ENCODE assay signal across 8 mouse cellular contexts in the genomic region with DNA sequence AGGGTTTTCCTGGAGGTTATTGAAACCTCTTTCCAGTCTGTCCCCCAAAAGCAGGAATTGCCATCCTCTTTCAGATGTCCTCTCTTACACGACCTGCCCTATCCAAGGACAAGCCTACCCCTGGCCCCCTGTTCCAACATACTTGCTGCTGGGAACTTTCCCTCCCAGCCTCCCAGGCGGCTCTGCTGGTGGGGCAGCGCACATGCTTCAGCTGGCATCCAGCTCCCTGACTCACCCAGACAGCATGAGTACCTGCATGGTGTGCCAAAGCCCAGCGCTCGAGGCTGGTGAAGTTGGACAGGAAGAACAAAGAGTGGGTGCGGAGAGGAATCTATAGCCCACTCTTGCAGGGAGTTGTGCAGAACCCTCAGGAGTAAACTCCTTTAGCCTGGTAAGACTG. TPM values are rescaled to one million over a fixed set of nuclear protein-coding genes. Genes with fewer than 3 reads are reported as not detected.
A peak's percentile ranks its signal among the peaks of the same experiment; 100 is the strongest.
DNase-seq lines count a peak whose midpoint lies in the region; ATAC-seq and TF ChIP-seq lines count a peak whose summit lies in the region.

No protein-coding gene starts in this region.

- no peaks in the 10 kb centered on the region for H3K9me3 ChIP-seq in forebrain, embryonic 12.5 days
- H3K9me3 ChIP-seq in hindbrain, embryonic 11.5 days (ENCODE audit: control insufficient read depth, low read length): no peaks in the 10 kb centered on the region
- no peaks in the 10 kb centered on the region for H3K9me3 ChIP-seq in midbrain, embryonic 14.5 days (ENCODE audit: control insufficient read depth, low read length)

- WGBS in forebrain, embryonic 12.5 days: 70% methylated on average over 6 of the region's 6 CpGs
- 72% methylated on average over 6 of the region's 6 CpGs for WGBS in hindbrain, embryonic 11.5 days
- 73% methylated on average over 6 of the region's 6 CpGs for WGBS in midbrain, embryonic 14.5 days

- intact Hi-C loops in gastrocnemius, adult 2 months (cut with DNase I): no loop called here
- intact Hi-C loops in left cerebral cortex, postnatal 36 days (cut with DNase I): no loop called here

- peak overlapping the region; percentile 75 for H3K4me2 ChIP-seq in forebrain, embryonic 12.5 days
- H3K4me2 ChIP-seq in hindbrain, embryonic 11.5 days (replicated peaks; ENCODE audit: low read depth, low read length): peak overlapping the region; percentile 86
- peak overlapping the region; percentile 68 for H3K4me2 ChIP-seq in midbrain, embryonic 14.5 days (ENCODE audit: low read length)

- ATAC-seq in forebrain, embryonic 12.5 days (ENCODE audit: low FRiP score): no peak
- no peak for ATAC-seq in hindbrain, embryonic 11.5 days (ENCODE audit: low FRiP score)
- no peak for ATAC-seq in midbrain, embryonic 14.5 days (ENCODE audit: low FRiP score, low TSS enrichment)

- no peak for TF ChIP-seq CTCF in gastrocnemius, adult 2 months (IDR thresholded peaks at IDR 0.05)

- H3K4me3 ChIP-seq in gastrocnemius, adult 2 months: peak overlapping the region; percentile 88
- peak overlapping the region; percentile 50 for H3K4me3 ChIP-seq in forebrain, embryonic 12.5 days (replicated peaks)
- H3K4me3 ChIP-seq in hindbrain, embryonic 11.5 days (ENCODE audit: low read depth, low read length): no peak overlapping the region
- peak overlapping the region; percentile 39 for H3K4me3 ChIP-seq in midbrain, embryonic 14.5 days (replicated peaks; ENCODE audit: low read depth, low read length)

- H3K36me3 ChIP-seq in forebrain, embryonic 12.5 days (replicated peaks): no peaks in the 10 kb centered on the region; the same call in 1 of the 2 replicates
- H3K36me3 ChIP-seq in hindbrain, embryonic 11.5 days (ENCODE audit: control insufficient read depth, insufficient read depth, low read length): no peaks in the 10 kb centered on the region
- H3K36me3 ChIP-seq in midbrain, embryonic 14.5 days (ENCODE audit: control insufficient read depth, insufficient read depth, low read length): 0 out of 2 replicates have a peak, but pooled peaks cover 4% of the 10 kb centered on the region

- peak overlapping the region; percentile 67; the same call in 1 of the 2 replicates for H3K9ac ChIP-seq in forebrain, embryonic 12.5 days
- peak overlapping the region; percentile 90 for H3K9ac ChIP-seq in hindbrain, embryonic 11.5 days (ENCODE audit: low read depth, low read length)
- peak overlapping the region; percentile 53; the same call in 1 of the 2 replicates for H3K9ac ChIP-seq in midbrain, embryonic 14.5 days (replicated peaks; ENCODE audit: low read length)

- peaks cover 23% of the 10 kb centered on the region; the same call in 1 of the 2 replicates for H3K27me3 ChIP-seq in forebrain, embryonic 12.5 days
- H3K27me3 ChIP-seq in hindbrain, embryonic 11.5 days (ENCODE audit: control insufficient read depth, insufficient read depth, low read length): no peaks in the 10 kb centered on the region
- H3K27me3 ChIP-seq in midbrain, embryonic 14.5 days (ENCODE audit: control insufficient read depth, insufficient read depth, low read length): no peaks in the 10 kb centered on the region

- peak; percentile 73 for DNase-seq in gastrocnemius, adult 2 months
- no peak for DNase-seq in gastrocnemius, adult 8-10 months (ENCODE audit: low spot score in 2 of 2)
- DNase-seq in adrenal gland, adult 2 months: peak; percentile 79
- DNase-seq in hindbrain, embryonic 11.5 days (ENCODE audit: low spot score): no peak
- DNase-seq in left cerebral cortex, postnatal 36 days (ENCODE audit: low spot score in 2 of 2): peak; percentile 67 to 81
- DNase-seq in midbrain, embryonic 14.5 days: no peak
- DNase-seq in natural killer cell, adult 2 months (ENCODE audit: low spot score in 2 of 2): no peak

- peaks cover 44% of the 10 kb centered on the region for H3K4me1 ChIP-seq in forebrain, embryonic 12.5 days
- 0 out of 2 replicates have a peak, but pooled peaks cover 6% of the 10 kb centered on the region for H3K4me1 ChIP-seq in hindbrain, embryonic 11.5 days (replicated peaks; ENCODE audit: control insufficient read depth, insufficient read depth, low read length)
- peaks cover 17% of the 10 kb centered on the region for H3K4me1 ChIP-seq in midbrain, embryonic 14.5 days (ENCODE audit: control insufficient read depth, insufficient read depth, low read length)

- peak overlapping the region; percentile 90 for H3K27ac ChIP-seq in gastrocnemius, adult 2 months
- peak overlapping the region; percentile 54; the same call in 1 of the 2 replicates for H3K27ac ChIP-seq in forebrain, embryonic 12.5 days
- H3K27ac ChIP-seq in hindbrain, embryonic 11.5 days (ENCODE audit: low read depth, low read length): no peak overlapping the region
- H3K27ac ChIP-seq in midbrain, embryonic 14.5 days (replicated peaks; ENCODE audit: low read depth, low read length): no peak overlapping the region

RNA-seq across cellular contexts. Expression of a gene that starts 0.5 kb away (rescaled TPM):
- total RNA-seq in gastrocnemius, adult 2 months (2021): 1 to 10 TPM; 8.9 to 9.7 TPM
- 1 to 10 TPM; 6.3 to 9.0 (median 7.7) TPM for total RNA-seq in gastrocnemius, adult 8-10 months (2022)
- total RNA-seq in adrenal gland, adult 2 months (2021): 10 to 100 TPM; 49.9 to 54.7 TPM
- 153 TPM in 2 replicates for polyA plus RNA-seq in adrenal gland, adult 2 months (2012; rRNA removed)
- polyA plus RNA-seq in forebrain, embryonic 12.5 days (2016; fragmentation: Nextera tagmentation; extraction: Ambion mirVana): 28.6 and 29.7 TPM in 2 replicates
- 35.9 and 37.5 TPM in 2 replicates for polyA plus RNA-seq in hindbrain, embryonic 11.5 days (2014; fragmentation: Nextera tagmentation; extraction: Ambion mirVana)
- total RNA-seq in left cerebral cortex, postnatal 36 days (2021): 10 to 100 TPM; 34.5 to 39.1 TPM
- polyA plus RNA-seq in midbrain, embryonic 14.5 days (2014; fragmentation: Nextera tagmentation; extraction: Ambion mirVana): 35.3 and 38.1 TPM in 2 replicates

RNA-seq across cellular contexts. Expression of a gene that starts 10.1 kb away (rescaled TPM):
- 10 to 100 TPM in 1 of 2 experiments, 1 to 10 TPM in 1; 7.9 to 13.1 TPM for total RNA-seq in gastrocnemius, adult 2 months (2021)
- total RNA-seq in gastrocnemius, adult 8-10 months (2022): 10 to 100 TPM in 1 of 4 experiments, 1 to 10 TPM in 3; 8.7 to 10.8 (median 8.8) TPM
- total RNA-seq in adrenal gland, adult 2 months (2021): 10 to 100 TPM in 1 of 2 experiments, 1 to 10 TPM in 1; 8.0 to 16.6 TPM
- 17.5 and 24.0 TPM in 2 replicates for polyA plus RNA-seq in adrenal gland, adult 2 months (2012; rRNA removed)
- polyA plus RNA-seq in forebrain, embryonic 12.5 days (2016; fragmentation: Nextera tagmentation; extraction: Ambion mirVana): 9.7 and 12.6 TPM in 2 replicates
- 14.0 and 16.4 TPM in 2 replicates for polyA plus RNA-seq in hindbrain, embryonic 11.5 days (2014; fragmentation: Nextera tagmentation; extraction: Ambion mirVana)
- 1 to 10 TPM; 4.2 to 7.4 TPM for total RNA-seq in left cerebral cortex, postnatal 36 days (2021)
- polyA plus RNA-seq in midbrain, embryonic 14.5 days (2014; fragmentation: Nextera tagmentation; extraction: Ambion mirVana): 5.2 and 8.7 TPM in 2 replicates

RNA-seq across cellular contexts. Expression of a gene that starts 11.7 kb away (rescaled TPM):
- 10 to 100 TPM; 16.4 to 26.9 TPM for total RNA-seq in gastrocnemius, adult 2 months (2021)
- total RNA-seq in gastrocnemius, adult 8-10 months (2022): 10 to 100 TPM; 15.9 to 28.8 (median 19.6) TPM
- 100 to 1,000 TPM; 134 to 150 TPM for total RNA-seq in adrenal gland, adult 2 months (2021)
- 509 and 645 TPM in 2 replicates for polyA plus RNA-seq in adrenal gland, adult 2 months (2012; rRNA removed)
- polyA plus RNA-seq in forebrain, embryonic 12.5 days (2016; fragmentation: Nextera tagmentation; extraction: Ambion mirVana): 79.1 and 84.3 TPM in 2 replicates
- 75.7 and 82.9 TPM in 2 replicates for polyA plus RNA-seq in hindbrain, embryonic 11.5 days (2014; fragmentation: Nextera tagmentation; extraction: Ambion mirVana)
- total RNA-seq in left cerebral cortex, postnatal 36 days (2021): 10 to 100 TPM; 47.0 to 51.7 TPM
- polyA plus RNA-seq in midbrain, embryonic 14.5 days (2014; fragmentation: Nextera tagmentation; extraction: Ambion mirVana): 71.6 and 84.1 TPM in 2 replicates

RNA-seq across cellular contexts. Expression of a gene that starts 24.8 kb away (rescaled TPM):
- total RNA-seq in gastrocnemius, adult 2 months (2021): under 1 TPM; 0.18 to 0.50 TPM
- under 1 TPM; 0.10 to 0.45 (median 0.11) TPM for total RNA-seq in gastrocnemius, adult 8-10 months (2022)
- total RNA-seq in adrenal gland, adult 2 months (2021): 1 to 10 TPM; 1.9 to 2.3 TPM
- polyA plus RNA-seq in adrenal gland, adult 2 months (2012; rRNA removed): 6.0 and 9.1 TPM in 2 replicates
- 25.1 and 26.6 TPM in 2 replicates for polyA plus RNA-seq in forebrain, embryonic 12.5 days (2016; fragmentation: Nextera tagmentation; extraction: Ambion mirVana)
- 9.5 and 9.7 TPM in 2 replicates for polyA plus RNA-seq in hindbrain, embryonic 11.5 days (2014; fragmentation: Nextera tagmentation; extraction: Ambion mirVana)
- 10 to 100 TPM; 74.4 to 88.7 TPM for total RNA-seq in left cerebral cortex, postnatal 36 days (2021)
- 63.4 and 71.8 TPM in 2 replicates for polyA plus RNA-seq in midbrain, embryonic 14.5 days (2014; fragmentation: Nextera tagmentation; extraction: Ambion mirVana)

RNA-seq across cellular contexts. Expression of a gene that starts 25.1 kb away (rescaled TPM):
- total RNA-seq in gastrocnemius, adult 2 months (2021): 10 to 100 TPM; 62.9 to 79.7 TPM
- total RNA-seq in gastrocnemius, adult 8-10 months (2022): 10 to 100 TPM; 64.7 to 88.3 (median 74.6) TPM
- total RNA-seq in adrenal gland, adult 2 months (2021): 100 to 1,000 TPM; 143 to 163 TPM
- 433 and 437 TPM in 2 replicates for polyA plus RNA-seq in adrenal gland, adult 2 months (2012; rRNA removed)
- polyA plus RNA-seq in forebrain, embryonic 12.5 days (2016; fragmentation: Nextera tagmentation; extraction: Ambion mirVana): 249 and 252 TPM in 2 replicates
- 276 and 289 TPM in 2 replicates for polyA plus RNA-seq in hindbrain, embryonic 11.5 days (2014; fragmentation: Nextera tagmentation; extraction: Ambion mirVana)
- 10 to 100 TPM; 59.7 to 64.9 TPM for total RNA-seq in left cerebral cortex, postnatal 36 days (2021)
- polyA plus RNA-seq in midbrain, embryonic 14.5 days (2014; fragmentation: Nextera tagmentation; extraction: Ambion mirVana): 199 and 237 TPM in 2 replicates

Comparison
In these comparisons a context has a peak if more than half of its experiments do, and no peak if none do; other contexts are left out.
1. DNase-seq: peak in gastrocnemius, adult 2 months (single experiment), adrenal gland, adult 2 months (single experiment) and left cerebral cortex, postnatal 36 days (2 of 2); none in gastrocnemius, adult 8-10 months (0 of 2), hindbrain, embryonic 11.5 days (single experiment), midbrain, embryonic 14.5 days (single experiment) and natural killer cell, adult 2 months (0 of 2).
2. H3K27ac ChIP-seq: peak in gastrocnemius, adult 2 months (single experiment) and forebrain, embryonic 12.5 days (single experiment); none in hindbrain, embryonic 11.5 days (single experiment) and midbrain, embryonic 14.5 days (single experiment).
3. Peak in every context shown above with its lines, with median percentiles within 50 percentile points of each other: H3K4me2 ChIP-seq and H3K9ac ChIP-seq.